Mouse (Mus musculus): ENCODE measurements at regions not wholly inside any gene's neighbourhood (a gene's known extent, or its start where the extent isn't known, plus 50 kb on each side); places are given as distances from the start of the nearest gene placed in this dataset.

DNA sequence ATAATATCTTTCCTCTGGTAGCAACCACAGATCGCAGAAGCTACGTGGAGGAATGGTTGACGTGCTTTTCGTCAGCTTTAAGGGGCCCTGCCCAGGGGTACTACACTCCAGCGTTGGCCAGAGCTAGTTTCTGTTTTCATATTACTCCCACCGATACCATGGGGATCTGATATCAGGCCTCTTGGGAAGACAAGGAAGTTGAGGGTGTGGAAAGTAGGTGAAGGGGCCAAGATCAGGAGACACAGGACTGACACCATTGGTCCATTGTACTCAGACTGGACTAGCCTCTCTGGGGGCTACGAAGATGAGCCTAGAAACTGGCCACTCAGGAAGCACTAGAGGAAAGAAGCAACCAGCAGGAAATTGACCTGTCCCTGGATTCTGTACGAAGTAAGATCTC lies 88.0 kb downstream of the Dll1 start:
- H3K4me3 ChIP-seq (replicated peaks; ENCODE audit: low read length), result no peak overlapping the region
- WGBS, result 91% methylated on average over 8 of the region's 8 CpGs

DNA sequence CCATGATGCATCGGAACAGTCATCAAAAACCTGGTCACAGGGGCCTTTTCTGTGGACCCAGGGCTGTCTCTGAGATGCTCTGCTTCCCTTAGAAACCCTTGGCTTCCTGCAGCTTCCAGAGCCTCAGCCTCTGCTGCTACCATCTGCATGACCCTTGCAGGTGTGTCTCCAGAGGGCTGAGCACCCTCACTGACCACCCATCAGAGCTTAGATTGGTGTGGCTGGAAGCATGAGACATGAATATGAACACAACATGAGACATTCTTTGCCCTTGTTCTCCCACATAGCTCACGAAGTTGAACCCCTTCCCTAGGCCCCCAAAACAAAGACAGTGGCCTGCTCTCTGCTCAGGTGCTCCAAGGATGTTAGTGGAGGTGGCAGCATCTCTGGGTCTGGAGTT lies 90.1 kb downstream of the Dll1 start:
- Histone ChIP-seq H3K36me3 (ENCODE audit: control insufficient read depth, insufficient read depth) (no peaks in the 10 kb centered on the region), H3K27ac (ENCODE audit: low read length) (no peak overlapping the region), H3K4me3 (replicated peaks; ENCODE audit: low read length) (no peak overlapping the region), H3K9me3 (ENCODE audit: control insufficient read depth, low read length) (no peaks in the 10 kb centered on the region), H3K4me1 (replicated peaks; ENCODE audit: control insufficient read depth, insufficient read depth, low read length) (peaks cover 7% of the 10 kb centered on the region), H3K4me2 (ENCODE audit: low read length) (no peak overlapping the region), H3K27me3 (replicated peaks; ENCODE audit: control insufficient read depth, insufficient read depth, low read length) (no peaks in the 10 kb centered on the region), H3K9ac (replicated peaks; ENCODE audit: low read depth, low read length) (no peak overlapping the region)
- no peak for ATAC-seq
- 92% methylated on average over 2 of the region's 2 CpGs for WGBS

More for the DNA sequence above, 88.0 kb downstream of the Dll1 start:
- Histone ChIP-seq H3K4me1 (replicated peaks; ENCODE audit: control insufficient read depth, insufficient read depth, low read length) (peaks cover 7% of the 10 kb centered on the region), H3K36me3 (ENCODE audit: control insufficient read depth, insufficient read depth) (no peaks in the 10 kb centered on the region), H3K27ac (ENCODE audit: low read length) (no peak overlapping the region), H3K4me2 (ENCODE audit: low read length) (no peak overlapping the region), H3K9ac (replicated peaks; ENCODE audit: low read depth, low read length) (no peak overlapping the region), H3K9me3 (ENCODE audit: control insufficient read depth, low read length) (no peaks in the 10 kb centered on the region), H3K27me3 (replicated peaks; ENCODE audit: control insufficient read depth, insufficient read depth, low read length) (no peaks in the 10 kb centered on the region)
- ATAC-seq, result no peak

DNA sequence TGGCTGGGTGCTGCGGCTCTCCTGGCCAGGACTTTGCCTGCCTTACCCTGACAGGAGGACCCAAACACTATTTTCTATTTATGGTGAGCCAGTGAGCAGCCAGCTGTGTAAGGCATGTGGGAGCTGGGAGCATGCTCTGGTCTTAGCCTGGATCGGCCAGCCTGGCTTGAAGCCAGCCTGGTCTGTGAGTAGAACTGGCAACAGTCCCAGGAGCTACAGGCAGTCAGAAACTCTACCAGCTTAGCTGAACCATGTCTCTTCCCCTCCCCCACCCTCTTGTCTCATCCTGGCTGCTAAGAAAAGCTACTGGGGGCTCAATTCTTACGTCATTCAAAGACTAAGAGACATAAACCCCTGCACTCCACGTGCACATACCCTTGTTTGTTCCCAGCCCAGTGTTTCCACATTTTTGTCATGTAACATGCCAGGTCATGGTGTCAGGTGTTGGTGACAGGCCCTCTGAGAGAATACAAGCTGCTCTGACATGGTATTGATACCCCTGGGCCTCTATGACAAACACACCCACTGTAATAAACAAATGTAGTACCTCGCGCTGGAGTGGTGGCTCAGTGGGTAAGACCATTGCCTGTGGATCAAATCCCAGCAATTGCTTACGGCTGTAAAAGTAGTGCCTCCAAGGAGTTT lies 91.2 kb downstream of the Dll1 start:
- 23% methylated on average over 7 of the region's 7 CpGs for WGBS
- Histone ChIP-seq H3K9ac (replicated peaks; ENCODE audit: low read depth, low read length) (no peak overlapping the region), H3K9me3 (ENCODE audit: control insufficient read depth, low read length) (no peaks in the 10 kb centered on the region), H3K4me3 (replicated peaks; ENCODE audit: low read length) (no peak overlapping the region), H3K36me3 (ENCODE audit: control insufficient read depth, insufficient read depth) (no peaks in the 10 kb centered on the region), H3K27ac (ENCODE audit: low read length) (no peak overlapping the region), H3K27me3 (replicated peaks; ENCODE audit: control insufficient read depth, insufficient read depth, low read length) (no peaks in the 10 kb centered on the region), H3K4me2 (ENCODE audit: low read length) (no peak overlapping the region), H3K4me1 (replicated peaks; ENCODE audit: control insufficient read depth, insufficient read depth, low read length) (peaks cover 7% of the 10 kb centered on the region)
- ATAC-seq, result peak; percentile 90

DNA sequence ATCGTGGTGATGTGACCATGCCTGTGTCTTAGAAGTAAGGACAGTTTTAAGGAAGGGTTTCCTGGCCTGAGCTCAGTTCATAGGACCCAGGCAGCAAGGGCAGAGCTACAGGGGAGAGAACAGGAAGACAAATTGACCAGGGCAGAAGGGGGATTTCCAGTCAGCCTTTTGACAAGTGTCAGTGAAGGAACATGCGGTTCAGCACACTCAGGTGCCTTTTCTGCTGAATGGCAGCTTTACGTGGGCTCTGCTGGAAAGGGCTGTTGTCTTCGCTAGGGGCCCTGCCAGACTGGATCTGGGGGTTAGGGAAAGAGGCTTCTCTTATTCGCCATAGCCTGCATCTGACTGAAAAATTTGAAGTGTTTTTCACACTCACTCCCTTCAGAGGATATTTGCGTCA lies 106.8 kb downstream of the Dll1 start:
- ATAC-seq, result no peak
- Histone ChIP-seq H3K27me3 (replicated peaks; ENCODE audit: control insufficient read depth, insufficient read depth, low read length) (no peaks in the 10 kb centered on the region), H3K9me3 (ENCODE audit: control insufficient read depth, low read length) (no peaks in the 10 kb centered on the region), H3K9ac (replicated peaks; ENCODE audit: low read depth, low read length) (no peak overlapping the region), H3K4me2 (ENCODE audit: low read length) (no peak overlapping the region), H3K4me3 (replicated peaks; ENCODE audit: low read length) (no peak overlapping the region), H3K36me3 (ENCODE audit: control insufficient read depth, insufficient read depth) (no peaks in the 10 kb centered on the region), H3K4me1 (replicated peaks; ENCODE audit: control insufficient read depth, insufficient read depth, low read length) (no peaks in the 10 kb centered on the region), H3K27ac (ENCODE audit: low read length) (no peak overlapping the region)
- WGBS, result 67% methylated on average over 6 of the region's 6 CpGs

DNA sequence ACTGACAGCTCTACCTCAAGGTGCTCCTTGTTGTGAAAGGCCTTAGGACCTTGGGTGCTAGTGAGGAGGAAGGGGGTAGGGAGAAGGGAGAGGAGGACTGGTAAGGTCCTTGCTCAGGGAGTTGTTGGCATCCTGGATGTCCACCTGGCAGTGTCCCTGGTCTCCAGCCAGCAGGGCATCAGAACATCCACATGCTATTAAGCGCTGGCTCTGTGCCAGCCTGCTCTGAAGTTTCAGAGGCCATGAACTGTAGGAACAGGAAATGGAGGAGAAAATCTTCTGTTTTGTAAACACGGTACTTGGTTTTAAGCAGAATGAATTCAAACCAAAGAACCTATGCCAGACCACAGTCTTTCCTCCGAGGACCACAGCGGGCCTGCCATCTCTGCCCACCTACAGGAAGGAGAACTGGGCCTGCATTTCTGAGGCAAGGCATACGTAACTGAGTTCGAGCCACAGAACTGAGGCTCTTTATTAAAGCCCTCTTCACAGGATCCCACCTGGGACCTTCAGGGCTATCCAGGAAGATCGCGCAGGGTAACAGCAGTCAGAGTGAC lies 107.5 kb downstream of the Dll1 start:
- ATAC-seq, result no peak
- no peak overlapping the region for H3K4me2 ChIP-seq (ENCODE audit: low read length)
- 82% methylated on average over 8 of the region's 8 CpGs for WGBS
- no peaks in the 10 kb centered on the region for H3K36me3 ChIP-seq (ENCODE audit: control insufficient read depth, insufficient read depth)
- no peaks in the 10 kb centered on the region for H3K27me3 ChIP-seq (replicated peaks; ENCODE audit: control insufficient read depth, insufficient read depth, low read length)
- H3K9ac ChIP-seq (replicated peaks; ENCODE audit: low read depth, low read length), result no peak overlapping the region
- H3K9me3 ChIP-seq (ENCODE audit: control insufficient read depth, low read length), result no peaks in the 10 kb centered on the region
- H3K4me1 ChIP-seq (replicated peaks; ENCODE audit: control insufficient read depth, insufficient read depth, low read length), result no peaks in the 10 kb centered on the region
- no peak overlapping the region for H3K27ac ChIP-seq (ENCODE audit: low read length)
- H3K4me3 ChIP-seq (replicated peaks; ENCODE audit: low read length), result no peak overlapping the region

DNA sequence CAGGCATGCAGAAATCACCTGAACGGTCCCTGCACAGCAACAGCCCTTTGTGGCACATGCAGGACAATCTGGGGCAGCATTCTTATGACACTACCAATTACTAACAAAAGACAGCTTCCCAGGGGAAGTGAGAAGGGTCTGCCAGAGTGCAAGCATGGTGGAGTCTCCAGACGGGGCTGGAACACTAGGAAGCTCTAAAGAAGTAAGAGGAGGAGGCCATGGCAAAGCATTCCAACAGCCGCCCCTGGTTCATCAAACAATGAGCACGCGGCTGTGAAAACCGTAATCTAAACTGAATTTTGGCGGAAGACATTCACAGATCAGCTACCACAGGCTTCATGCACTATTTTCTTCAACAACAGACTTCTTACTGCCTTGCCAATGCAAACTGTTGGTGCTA lies 109.0 kb downstream of the Dll1 start:
- Histone ChIP-seq H3K4me1 (replicated peaks; ENCODE audit: control insufficient read depth, insufficient read depth, low read length) (no peaks in the 10 kb centered on the region), H3K4me2 (ENCODE audit: low read length) (no peak overlapping the region), H3K9ac (replicated peaks; ENCODE audit: low read depth, low read length) (no peak overlapping the region), H3K27me3 (replicated peaks; ENCODE audit: control insufficient read depth, insufficient read depth, low read length) (no peaks in the 10 kb centered on the region), H3K36me3 (ENCODE audit: control insufficient read depth, insufficient read depth) (no peaks in the 10 kb centered on the region), H3K4me3 (replicated peaks; ENCODE audit: low read length) (no peak overlapping the region), H3K9me3 (ENCODE audit: control insufficient read depth, low read length) (no peaks in the 10 kb centered on the region), H3K27ac (ENCODE audit: low read length) (no peak overlapping the region)
- no peak for ATAC-seq
- WGBS, result 69% methylated on average over 7 of the region's 7 CpGs

DNA sequence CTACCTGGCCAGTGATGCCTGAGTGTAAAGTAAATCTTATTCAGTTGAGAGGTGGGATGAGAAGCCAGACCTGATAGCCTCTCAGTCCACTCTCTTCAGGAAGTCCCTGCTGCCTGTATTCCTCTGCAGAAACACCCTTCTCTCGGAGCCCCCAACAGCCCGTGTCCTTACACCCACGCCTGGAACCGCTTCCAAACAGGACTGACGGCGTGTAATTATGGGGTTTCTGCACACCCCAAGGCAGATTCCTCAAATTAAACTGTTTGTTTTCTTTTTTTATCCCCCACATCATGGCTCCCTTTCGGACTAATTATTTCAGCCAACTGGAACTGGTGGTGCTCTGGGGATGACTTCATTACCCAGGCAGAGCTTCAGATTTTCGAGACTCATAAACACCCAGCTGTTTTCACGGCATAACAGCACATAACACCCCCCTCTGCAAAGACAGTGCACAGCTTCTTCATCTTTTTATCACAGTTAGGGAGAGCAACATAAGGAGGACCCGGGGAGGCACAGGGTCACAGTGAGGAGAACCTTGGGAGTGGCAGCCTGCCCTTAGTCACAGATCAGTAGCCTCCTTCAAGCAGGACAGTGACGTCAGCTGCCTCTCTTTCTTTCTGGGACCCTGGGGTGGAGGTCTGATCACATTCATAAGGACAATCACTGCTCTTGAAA lies 117.1 kb downstream of the Dll1 start:
- Histone ChIP-seq H3K9me3 (ENCODE audit: control insufficient read depth, low read length) (no peaks in the 10 kb centered on the region), H3K27me3 (replicated peaks; ENCODE audit: control insufficient read depth, insufficient read depth, low read length) (no peaks in the 10 kb centered on the region), H3K4me3 (replicated peaks; ENCODE audit: low read length) (no peak overlapping the region), H3K4me1 (replicated peaks; ENCODE audit: control insufficient read depth, insufficient read depth, low read length) (no peaks in the 10 kb centered on the region), H3K36me3 (ENCODE audit: control insufficient read depth, insufficient read depth) (no peaks in the 10 kb centered on the region), H3K27ac (ENCODE audit: low read length) (no peak overlapping the region), H3K9ac (replicated peaks; ENCODE audit: low read depth, low read length) (no peak overlapping the region), H3K4me2 (ENCODE audit: low read length) (no peak overlapping the region)
- no peak for ATAC-seq
- WGBS, result 51% methylated on average over 11 of the region's 11 CpGs

DNA sequence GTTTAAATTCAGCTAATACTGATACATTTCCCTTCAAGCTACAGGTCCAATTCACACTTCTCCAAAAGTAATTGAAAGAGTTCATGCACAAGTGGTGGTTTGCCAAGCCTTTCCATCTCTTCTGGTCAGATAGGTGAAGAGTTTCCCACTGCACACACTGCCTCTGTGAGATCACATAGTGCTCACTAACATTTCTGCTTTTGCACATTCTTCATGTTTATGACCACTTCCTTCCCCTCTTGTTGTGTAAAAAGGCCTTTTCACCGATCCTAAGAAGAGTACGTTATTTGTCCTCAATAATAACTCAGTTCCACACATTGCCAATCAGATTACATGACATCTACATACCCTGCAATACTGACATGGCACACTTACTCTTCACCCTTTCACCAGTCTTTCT lies 120.8 kb downstream of the Dll1 start:
- no peaks in the 10 kb centered on the region for H3K36me3 ChIP-seq (ENCODE audit: control insufficient read depth, insufficient read depth)
- no peak overlapping the region for H3K4me3 ChIP-seq (replicated peaks; ENCODE audit: low read length)
- ATAC-seq, result no peak
- H3K9ac ChIP-seq (replicated peaks; ENCODE audit: low read depth, low read length), result no peak overlapping the region
- no peaks in the 10 kb centered on the region for H3K27me3 ChIP-seq (replicated peaks; ENCODE audit: control insufficient read depth, insufficient read depth, low read length)
- H3K27ac ChIP-seq (ENCODE audit: low read length), result no peak overlapping the region
- no peak overlapping the region for H3K4me2 ChIP-seq (ENCODE audit: low read length)
- H3K9me3 ChIP-seq (ENCODE audit: control insufficient read depth, low read length), result no peaks in the 10 kb centered on the region
- WGBS, result 81% methylated on average over 2 of the region's 2 CpGs
- no peaks in the 10 kb centered on the region for H3K4me1 ChIP-seq (replicated peaks; ENCODE audit: control insufficient read depth, insufficient read depth, low read length)

DNA sequence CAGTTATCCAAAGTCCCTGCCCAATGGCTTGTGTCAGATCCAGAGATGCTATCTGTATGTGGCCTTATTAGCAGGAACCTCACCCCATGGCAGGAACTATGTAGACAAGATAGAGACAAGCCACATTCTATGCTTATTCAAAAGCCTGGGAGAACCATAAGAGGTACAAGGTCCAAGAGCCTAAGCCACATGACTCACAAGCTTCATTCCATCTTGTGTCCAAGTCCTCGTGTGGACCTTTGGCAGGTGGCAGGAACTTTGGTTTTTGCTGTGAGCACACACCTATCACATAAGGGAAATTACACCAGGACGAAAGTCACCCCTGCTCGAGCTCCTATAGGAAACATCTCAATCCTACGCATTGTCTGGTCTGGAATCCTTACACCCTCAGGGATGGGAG lies 122.9 kb downstream of the Dll1 start:
- no peak overlapping the region for H3K9ac ChIP-seq (replicated peaks; ENCODE audit: low read depth, low read length)
- H3K27ac ChIP-seq (ENCODE audit: low read length), result no peak overlapping the region
- 91% methylated on average over 4 of the region's 4 CpGs for WGBS
- no peak overlapping the region for H3K4me3 ChIP-seq (replicated peaks; ENCODE audit: low read length)
- no peak overlapping the region for H3K4me2 ChIP-seq (ENCODE audit: low read length)
- no peak for ATAC-seq
- H3K36me3 ChIP-seq (ENCODE audit: control insufficient read depth, insufficient read depth), result no peaks in the 10 kb centered on the region
- H3K27me3 ChIP-seq (replicated peaks; ENCODE audit: control insufficient read depth, insufficient read depth, low read length), result no peaks in the 10 kb centered on the region
- H3K9me3 ChIP-seq (ENCODE audit: control insufficient read depth, low read length), result no peaks in the 10 kb centered on the region
- no peaks in the 10 kb centered on the region for H3K4me1 ChIP-seq (replicated peaks; ENCODE audit: control insufficient read depth, insufficient read depth, low read length)

Data from forebrain, embryonic 16.5 days (tissue).